Mouse (Mus musculus) forebrain, embryonic 10.5 days (tissue): Measurements from ENCODE around the gene Cldn13. TPM values are rescaled to one million over a fixed set of nuclear protein-coding genes. Genes with fewer than 3 reads are reported as not detected.

ENCODE experiments used
- DNase-seq: peaks from one replicate; pipeline ENCODE4 v3.0.0-alpha.2; 2017; ENCODE audit warnings: low spot score; ENCODE audit errors: extremely low spot score
- H3K27ac ChIP-seq: fragments of 300-500 bp; sonication (generic); 2 replicates; pipeline ENCODE4 v1.5.1; 2016; ENCODE audit warnings: mild to moderate bottlenecking
- H3K27me3 ChIP-seq: fragments of 300-500 bp; sonication (generic); 2 replicates; pipeline ENCODE4 v1.6.1; 2016; ENCODE audit warnings: mild to moderate bottlenecking; ENCODE audit not compliant: poor library complexity, severe bottlenecking
- H3K36me3 ChIP-seq: fragments of 300-500 bp; sonication (generic); replicated peaks from 2 replicates; pipeline ENCODE4 v1.6.1; 2016; ENCODE audit warnings: mild to moderate bottlenecking, moderate library complexity
- H3K4me1 ChIP-seq: fragments of 300-500 bp; sonication (generic); 2 replicates; pipeline ENCODE4 v1.6.1; 2016
- H3K4me3 ChIP-seq: fragments of 300-500 bp; sonication (generic); 2 replicates; pipeline ENCODE4 v1.5.1; 2016; ENCODE audit warnings: mild to moderate bottlenecking, moderate library complexity
- H3K9me3 ChIP-seq: fragments of 300-500 bp; sonication (generic); 2 replicates; pipeline ENCODE4 v1.6.1; 2016; ENCODE audit warnings: mild to moderate bottlenecking, moderate library complexity
- WGBS: fragments of 180-500 bp; shearing (Covaris S2); methylation state at CpG from one replicate; pipeline ENCODE4 v1.1.7; 2016; 5-methylcytosine and 5-hydroxymethylcytosine counted together
- polyA plus RNA-seq: library from polyadenylated mRNA; unstranded; fragments of >200 nt; fragmentation: Nextera tagmentation; extraction: Ambion mirVana; gene quantifications from 2 replicates; pipeline ENCODE4 v1.2.1, GENCODE M21; 2016

Cldn13 gene
- polyA plus RNA-seq, 1 experiment from 2014 or later = 4.9 TPM

DNA sequence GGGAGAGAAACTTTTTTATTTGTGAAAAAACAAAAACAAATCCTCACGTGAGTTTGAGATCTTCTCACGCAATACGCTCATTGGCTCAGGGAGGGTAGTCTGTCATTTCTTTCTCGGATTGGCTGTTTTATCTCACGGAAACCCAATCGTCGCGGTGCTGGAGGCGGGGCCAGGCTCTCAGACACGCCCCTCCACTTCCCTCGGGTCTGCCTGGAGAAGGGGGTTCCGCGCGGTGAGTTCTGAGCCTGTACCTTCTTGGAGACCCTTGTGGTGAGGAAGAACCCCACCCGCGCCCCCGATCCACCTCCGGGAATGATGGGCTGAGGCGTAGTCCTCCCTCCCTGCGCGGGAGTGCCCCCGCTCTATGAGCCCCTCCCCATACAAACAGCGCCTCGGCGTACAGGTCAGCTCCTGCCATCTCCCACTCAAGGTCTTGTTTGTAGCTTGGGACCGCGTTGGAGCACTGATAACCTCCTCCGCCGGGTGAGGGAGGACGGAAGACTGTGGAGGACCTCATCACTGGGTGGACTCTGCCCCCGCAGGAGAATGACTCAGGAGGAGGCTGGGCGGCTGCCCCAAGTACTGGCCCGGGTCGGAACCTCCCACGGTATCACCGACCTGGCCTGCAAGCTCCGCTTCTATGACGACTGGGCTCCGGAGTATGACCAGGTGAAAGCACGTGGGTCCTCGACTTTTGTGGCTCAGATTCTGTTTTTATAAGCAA, 17.0 kb upstream of the Cldn13 start, which contains the start of gene Mettl27:
TSS of gene Mettl27 (plus strand) at position 190 of the 724 bp plus-strand sequence.
- peak; percentile 91 for DNase-seq
- H3K4me3 ChIP-seq = peak within 1 kb of the TSS; percentile 78
- WGBS = under 1% methylated on average over 41 of the region's 41 CpGs
- peaks cover 15% of the 10 kb centered on the region for H3K4me1 ChIP-seq
- no peaks in the 10 kb centered on the region for H3K9me3 ChIP-seq
- no peaks in the 10 kb centered on the region for H3K27me3 ChIP-seq
- peaks cover 10% of the 10 kb centered on the region for H3K36me3 ChIP-seq
- H3K27ac ChIP-seq = peak within 1 kb of the TSS; percentile 88

DNA sequence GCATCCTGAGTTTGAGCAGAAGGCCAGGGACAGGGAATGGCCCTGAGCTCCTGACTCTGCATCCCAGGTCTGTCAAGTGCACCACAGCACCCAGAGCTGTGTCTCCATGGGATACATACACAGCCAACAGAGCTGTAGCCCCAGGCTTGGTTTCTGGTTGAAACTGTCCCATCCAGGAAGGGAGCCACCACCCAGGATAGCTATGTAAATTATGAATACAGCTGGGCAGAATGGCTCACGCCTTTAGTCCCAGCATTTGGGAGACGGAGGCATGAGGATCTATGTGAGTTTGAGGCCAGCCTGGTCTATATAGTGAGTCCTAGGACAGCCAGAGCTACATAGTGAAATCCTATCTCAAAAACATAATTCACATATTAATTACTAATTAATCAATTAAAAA, 14.7 kb upstream of the Cldn13 start:
- Histone ChIP-seq H3K4me3 (no peak overlapping the region), H3K27ac (no peak overlapping the region), H3K27me3 (no peaks in the 10 kb centered on the region), H3K9me3 (no peaks in the 10 kb centered on the region), H3K4me1 (peaks cover 15% of the 10 kb centered on the region), H3K36me3 (peaks cover 10% of the 10 kb centered on the region)
- DNase-seq = no peak
- WGBS = 96% methylated on average over 2 of the region's 2 CpGs

- WGBS = 68% methylated on average over 4 of the region's 4 CpGs
- Histone ChIP-seq H3K9me3 (no peaks in the 10 kb centered on the region), H3K27me3 (no peaks in the 10 kb centered on the region), H3K36me3 (no peaks in the 10 kb centered on the region), H3K4me1 (peaks cover 2% of the 10 kb centered on the region; the same call in 1 of the 2 replicates), H3K4me3 (no peak overlapping the region), H3K27ac (no peak overlapping the region)
- no peak for DNase-seq
These were observed 11.4 kb upstream of the Cldn13 start for GRCm38 (mm10) chr5:134926726-134927125.

DNA sequence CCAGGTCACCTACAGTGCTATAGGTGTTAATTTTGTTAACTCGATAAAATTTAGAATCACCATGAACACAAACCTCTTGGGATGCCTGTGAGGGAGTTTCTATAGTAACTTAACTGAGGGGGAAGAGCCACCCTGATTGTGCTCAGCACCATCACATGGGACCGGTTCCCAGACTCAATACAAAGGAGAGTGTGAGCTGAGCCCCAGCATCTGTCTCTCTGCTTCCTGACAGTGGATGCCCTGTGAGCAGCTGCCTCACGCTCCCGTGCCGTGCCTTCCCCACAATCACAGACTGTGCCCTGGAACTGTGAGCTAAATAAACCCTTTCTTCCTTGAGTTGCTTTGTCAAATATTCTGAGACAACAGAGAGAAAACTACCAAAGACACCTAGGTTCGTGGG, 7.8 kb upstream of the Cldn13 start:
- WGBS = 76% methylated on average over 6 of the region's 6 CpGs

DNA sequence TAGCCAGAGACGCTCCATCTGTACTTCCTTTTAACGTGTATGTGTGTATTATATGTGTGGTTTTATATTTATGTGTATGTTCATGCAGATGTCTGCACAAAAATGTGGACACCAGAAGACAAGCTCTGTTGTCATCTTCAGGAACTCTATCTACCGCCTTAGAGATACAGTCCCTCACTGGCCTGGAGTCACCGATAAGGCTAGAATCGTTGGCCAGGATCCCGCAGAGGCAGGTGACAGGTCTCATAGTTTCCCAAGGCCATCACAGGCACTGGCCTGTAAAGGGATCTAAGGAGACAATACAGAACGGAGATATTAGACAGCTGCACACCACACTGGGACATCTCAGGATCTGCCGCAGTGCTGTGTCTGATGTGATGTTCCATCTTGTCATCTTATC, 5.8 kb upstream of the Cldn13 start:
- Histone ChIP-seq H3K4me3 (no peak overlapping the region), H3K9me3 (peaks cover 5% of the 10 kb centered on the region; the same call in 1 of the 2 replicates), H3K36me3 (no peaks in the 10 kb centered on the region), H3K4me1 (peaks cover 6% of the 10 kb centered on the region; the same call in 1 of the 2 replicates), H3K27me3 (no peaks in the 10 kb centered on the region), H3K27ac (no peak overlapping the region)
- WGBS = 92% methylated on average over 8 of the region's 8 CpGs
- no peak for DNase-seq

More for the DNA sequence above, 7.8 kb upstream of the Cldn13 start:
- Histone ChIP-seq H3K27ac (no peak overlapping the region), H3K27me3 (no peaks in the 10 kb centered on the region), H3K9me3 (no peaks in the 10 kb centered on the region), H3K4me3 (no peak overlapping the region), H3K36me3 (no peaks in the 10 kb centered on the region), H3K4me1 (peaks cover 6% of the 10 kb centered on the region; the same call in 1 of the 2 replicates)
- DNase-seq = no peak

- DNase-seq = no peak
- peaks cover 6% of the 10 kb centered on the region; the same call in 1 of the 2 replicates for H3K4me1 ChIP-seq
- H3K9me3 ChIP-seq = peaks cover 5% of the 10 kb centered on the region; the same call in 1 of the 2 replicates
- H3K27me3 ChIP-seq = no peaks in the 10 kb centered on the region
- 82% methylated on average over 6 of the region's 6 CpGs for WGBS
- H3K4me3 ChIP-seq = no peak overlapping the region
- 0 out of 2 replicates have a peak overlapping the region, but pooled peaks have one; percentile 25 for H3K27ac ChIP-seq
- no peaks in the 10 kb centered on the region for H3K36me3 ChIP-seq
These were observed 4.9 kb upstream of the Cldn13 start for GRCm38 (mm10) chr5:134920106-134920687.

GRCm38 (mm10) chr5:134919097-134919496, 3.8 kb upstream of the Cldn13 start:
- Histone ChIP-seq H3K9me3 (peaks cover 5% of the 10 kb centered on the region; the same call in 1 of the 2 replicates), H3K36me3 (no peaks in the 10 kb centered on the region), H3K27ac (no peak overlapping the region), H3K4me1 (peaks cover 6% of the 10 kb centered on the region; the same call in 1 of the 2 replicates), H3K4me3 (no peak overlapping the region), H3K27me3 (no peaks in the 10 kb centered on the region)
- DNase-seq = no peak
- 89% methylated on average over 3 of the region's 3 CpGs for WGBS

DNA sequence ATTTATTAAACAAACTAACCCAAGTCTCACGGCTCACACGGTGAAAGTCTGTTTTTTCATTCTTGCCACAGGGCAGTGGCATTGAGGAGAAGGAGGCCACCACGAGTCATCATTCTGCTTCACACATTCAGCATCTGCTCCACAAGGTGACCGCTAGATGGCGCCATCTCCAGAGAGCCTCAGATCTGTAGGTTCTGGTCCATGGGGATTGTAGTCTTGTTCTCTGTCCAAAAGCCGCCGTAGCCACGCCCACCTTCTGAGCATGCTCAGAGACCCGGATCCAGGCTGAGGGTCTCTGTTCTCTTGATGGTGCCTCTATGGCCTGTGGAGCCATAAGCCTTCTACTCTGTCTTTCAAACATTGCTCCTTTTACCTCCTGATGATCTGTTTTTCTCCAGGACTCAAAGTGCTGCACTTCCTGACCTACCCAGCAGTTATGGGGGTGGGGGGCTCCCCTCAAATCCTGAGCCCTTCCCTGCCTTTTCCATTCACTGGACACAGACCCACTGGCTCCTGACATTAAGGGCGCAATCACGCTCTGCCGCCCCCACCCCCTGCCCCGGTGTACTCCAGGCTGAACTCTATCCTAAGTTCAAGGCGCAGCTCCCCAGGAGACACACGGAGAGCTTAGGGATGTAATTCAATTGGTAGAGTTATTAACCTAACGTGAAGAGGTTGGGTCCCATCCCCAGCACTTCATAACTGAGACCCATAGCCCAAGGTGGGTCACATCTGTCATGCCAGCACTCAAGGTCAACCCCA, 2.9 kb upstream of the Cldn13 start:
- H3K9me3 ChIP-seq = peaks cover 5% of the 10 kb centered on the region; the same call in 1 of the 2 replicates
- H3K4me1 ChIP-seq = peaks cover 6% of the 10 kb centered on the region; the same call in 1 of the 2 replicates
- peak; percentile 51 for DNase-seq
- no peak overlapping the region for H3K27ac ChIP-seq
- no peaks in the 10 kb centered on the region for H3K27me3 ChIP-seq
- 48% methylated on average over 16 of the region's 16 CpGs for WGBS
- no peaks in the 10 kb centered on the region for H3K36me3 ChIP-seq
- no peak overlapping the region for H3K4me3 ChIP-seq

DNA sequence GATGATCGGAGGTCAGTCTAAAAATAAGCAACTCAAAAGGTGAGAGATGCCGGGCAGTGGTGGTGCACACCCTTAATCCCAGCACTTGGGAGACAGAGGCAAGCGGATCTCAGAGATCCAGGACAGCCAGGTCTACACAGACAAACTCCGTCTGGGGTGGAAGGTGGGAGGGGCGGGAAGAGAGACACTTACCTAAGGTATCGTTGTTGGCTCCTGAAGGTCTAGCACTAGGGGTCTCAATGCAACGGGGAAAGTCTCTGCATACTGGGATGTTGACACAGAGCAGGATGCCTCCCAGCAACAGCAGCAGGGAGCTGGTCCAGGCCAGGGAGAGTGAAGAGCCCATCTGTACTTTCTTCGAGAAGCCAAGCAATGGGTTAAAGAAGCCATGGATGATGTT, 816 bp downstream of the Cldn13 start:
- Histone ChIP-seq H3K9me3 (peaks cover 5% of the 10 kb centered on the region; the same call in 1 of the 2 replicates), H3K36me3 (no peaks in the 10 kb centered on the region), H3K4me1 (no peaks in the 10 kb centered on the region), H3K27ac (0 out of 2 replicates have a peak overlapping the region, but pooled peaks have one; percentile 16), H3K4me3 (peak overlapping the region; percentile 5; the same call in 1 of the 2 replicates), H3K27me3 (no peaks in the 10 kb centered on the region)
- DNase-seq = no peak
- 85% methylated on average over 8 of the region's 8 CpGs for WGBS

DNA sequence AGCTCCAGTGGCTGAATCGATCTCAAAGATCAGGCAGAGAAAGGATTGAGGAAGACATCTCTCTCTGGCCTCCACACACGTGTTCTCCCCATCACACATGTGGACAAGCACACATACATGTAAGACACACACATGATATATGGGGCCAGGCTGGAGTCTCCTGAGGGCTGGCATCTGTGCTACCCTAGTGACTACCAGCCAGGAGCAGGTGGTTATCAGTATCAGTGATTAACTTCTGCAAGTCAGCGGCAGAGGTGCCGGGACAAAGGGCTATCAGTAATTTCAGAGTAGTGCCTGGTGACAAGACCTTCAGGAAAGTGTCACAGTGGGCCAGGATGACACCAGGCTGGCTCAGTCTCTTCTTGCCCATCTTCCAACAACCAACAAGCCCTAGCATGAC, 1.6 kb downstream of the Cldn13 start:
- DNase-seq = no peak
- H3K36me3 ChIP-seq = no peaks in the 10 kb centered on the region
- H3K4me1 ChIP-seq = no peaks in the 10 kb centered on the region
- WGBS = 83% methylated on average over 4 of the region's 4 CpGs
- H3K27ac ChIP-seq = 0 out of 2 replicates have a peak overlapping the region, but pooled peaks have one; percentile 12
- no peak overlapping the region for H3K4me3 ChIP-seq
- H3K27me3 ChIP-seq = no peaks in the 10 kb centered on the region
- H3K9me3 ChIP-seq = peaks cover 5% of the 10 kb centered on the region; the same call in 1 of the 2 replicates

GRCm38 (mm10) chr5:134913352-134913751, 2.0 kb downstream of the Cldn13 start:
- no peaks in the 10 kb centered on the region for H3K36me3 ChIP-seq
- DNase-seq = no peak
- H3K4me3 ChIP-seq = no peak overlapping the region
- no peaks in the 10 kb centered on the region for H3K4me1 ChIP-seq
- WGBS = 77% methylated on average over 3 of the region's 3 CpGs
- no peaks in the 10 kb centered on the region for H3K27me3 ChIP-seq
- 0 out of 2 replicates have a peak overlapping the region, but pooled peaks have one; percentile 12 for H3K27ac ChIP-seq
- peaks cover 5% of the 10 kb centered on the region; the same call in 1 of the 2 replicates for H3K9me3 ChIP-seq

DNA sequence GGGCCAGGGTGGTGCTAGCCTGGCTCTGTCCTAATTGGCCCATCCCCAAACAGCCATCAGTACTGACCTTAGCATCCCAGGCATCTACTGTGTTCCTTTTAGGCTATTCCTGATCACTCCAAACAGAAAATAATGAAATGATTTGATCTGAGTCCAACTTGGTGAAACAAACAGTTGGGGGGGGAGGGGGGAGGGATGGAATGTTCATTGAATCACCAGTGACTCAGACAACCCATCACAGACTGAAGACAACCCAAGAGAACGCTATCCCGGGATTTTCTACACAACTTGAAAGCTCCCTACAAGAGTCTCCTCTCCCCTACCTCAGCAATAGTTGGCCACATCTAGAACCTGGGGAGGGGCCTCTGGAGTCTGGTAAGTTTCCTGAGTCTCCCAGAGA, 3.4 kb downstream of the Cldn13 start:
- 85% methylated on average over 2 of the region's 2 CpGs for WGBS
- H3K4me1 ChIP-seq = peaks cover 6% of the 10 kb centered on the region

More for the DNA sequence above, 3.4 kb downstream of the Cldn13 start:
- Histone ChIP-seq H3K4me3 (no peak overlapping the region), H3K27ac (no peak overlapping the region), H3K36me3 (no peaks in the 10 kb centered on the region), H3K9me3 (no peaks in the 10 kb centered on the region), H3K27me3 (no peaks in the 10 kb centered on the region)
- no peak for DNase-seq
